Mouse (Mus musculus): ENCODE measurements at regions not wholly inside any gene's neighbourhood (a gene's known extent, or its start where the extent isn't known, plus 50 kb on each side); places are given as distances from the start of the nearest gene placed in this dataset.

DNA sequence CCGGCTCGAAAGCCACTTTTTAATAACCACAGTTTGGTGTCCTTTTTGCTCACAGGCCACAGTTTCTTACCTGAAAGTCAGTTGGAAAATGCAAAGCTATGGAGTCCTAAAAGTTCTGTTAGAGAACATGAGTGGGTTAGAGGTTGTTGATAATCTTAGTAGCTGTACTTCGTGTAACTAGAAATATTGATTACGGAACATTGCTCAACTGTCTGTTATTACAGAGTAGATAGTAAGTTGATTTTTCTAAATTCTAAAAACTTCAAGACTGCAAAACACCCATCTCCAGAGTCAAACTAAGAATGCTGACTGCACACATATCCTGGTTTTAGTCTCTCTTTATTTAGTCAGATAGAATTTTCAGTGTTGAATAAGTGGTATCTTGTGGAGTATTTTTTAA is 111.0 kb downstream of the Slc38a4 start:
- intact Hi-C loops (cut with DNase I), result no loop called here
- DNase-seq (ENCODE audit: low spot score in 2 of 2), result no peak

- intact Hi-C loops (cut with DNase I), result no loop called here
- no peak for DNase-seq (ENCODE audit: low spot score in 2 of 2)
Measured at GRCm38 (mm10) chr15:96942651-96943050, 113.1 kb downstream of the Slc38a4 start.

DNA sequence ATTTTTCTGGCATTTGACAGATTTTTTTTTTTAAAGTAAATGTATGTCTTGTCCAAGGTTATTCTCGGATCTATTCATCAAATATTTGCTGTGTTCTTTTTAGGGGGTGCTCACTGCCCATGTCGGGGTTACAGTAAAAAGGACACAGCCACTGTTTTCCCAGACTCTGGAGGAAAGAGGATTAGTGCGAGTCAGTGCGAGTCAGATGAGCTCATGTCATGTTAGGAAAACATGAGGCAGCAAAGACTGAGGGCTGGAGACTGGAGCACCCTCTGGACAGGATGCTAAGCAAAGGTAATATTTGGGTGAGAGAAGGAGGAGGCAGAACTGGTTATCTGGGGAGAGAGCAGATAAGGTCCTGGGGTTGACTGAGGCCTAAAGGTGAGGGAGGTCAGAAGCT is 117.3 kb downstream of the Slc38a4 start:
- no peak for DNase-seq (ENCODE audit: low spot score in 2 of 2)
- intact Hi-C loops (cut with DNase I), result loop anchor here (5.0 kb wide), 2 partner anchors 236 to 396 kb away; no protein-coding TSS in a partner anchor

GRCm38 (mm10) chr15:96937623-96938022 is 118.1 kb downstream of the Slc38a4 start:
- no peak for DNase-seq (ENCODE audit: low spot score in 2 of 2)
- intact Hi-C loops (cut with DNase I), result loop anchor here (5.0 kb wide), 2 partner anchors 235 to 395 kb away; no protein-coding TSS in a partner anchor

DNA sequence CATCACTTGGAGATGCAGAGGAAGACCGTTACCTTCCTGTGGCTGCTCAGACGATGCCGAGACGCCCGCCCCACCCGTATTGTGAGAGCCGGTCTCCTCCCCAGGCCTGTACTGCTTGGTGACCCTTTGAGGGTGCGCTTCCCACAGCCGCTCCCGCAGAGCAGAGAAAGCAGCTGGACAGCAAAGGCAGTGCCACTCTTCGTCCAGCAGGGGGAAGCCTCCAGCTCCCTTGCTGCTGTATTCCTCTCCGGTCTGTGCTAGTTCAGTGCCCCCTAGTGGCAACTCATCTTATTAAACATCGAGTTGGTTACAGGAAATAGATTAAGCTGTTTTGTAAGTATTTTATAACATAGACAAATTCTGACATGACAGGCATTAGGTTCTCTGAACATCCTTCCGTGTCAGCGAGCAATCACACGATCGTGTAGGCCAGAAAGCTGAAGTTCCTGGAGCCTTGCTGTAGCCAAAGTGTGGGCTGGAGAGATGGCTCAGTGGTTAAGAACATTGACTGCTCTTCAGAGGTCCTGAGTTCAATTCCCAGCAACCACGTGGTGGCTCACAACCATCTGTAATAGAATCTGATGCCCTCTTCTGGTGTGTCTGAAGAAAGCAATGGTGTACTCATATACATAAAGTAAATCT is 118.9 kb downstream of the Slc38a4 start:
- intact Hi-C loops (cut with DNase I), result loop anchor here (5.0 kb wide), 2 partner anchors 235 to 395 kb away; no protein-coding TSS in a partner anchor
- DNase-seq (ENCODE audit: low spot score in 2 of 2), result peak; percentile 87 to 94

GRCm38 (mm10) chr15:96936216-96936615 is 119.5 kb downstream of the Slc38a4 start:
- no peak for DNase-seq (ENCODE audit: low spot score in 2 of 2)
- intact Hi-C loops (cut with DNase I), result loop anchor here (5.0 kb wide), 2 partner anchors 234 to 394 kb away; no protein-coding TSS in a partner anchor

DNA sequence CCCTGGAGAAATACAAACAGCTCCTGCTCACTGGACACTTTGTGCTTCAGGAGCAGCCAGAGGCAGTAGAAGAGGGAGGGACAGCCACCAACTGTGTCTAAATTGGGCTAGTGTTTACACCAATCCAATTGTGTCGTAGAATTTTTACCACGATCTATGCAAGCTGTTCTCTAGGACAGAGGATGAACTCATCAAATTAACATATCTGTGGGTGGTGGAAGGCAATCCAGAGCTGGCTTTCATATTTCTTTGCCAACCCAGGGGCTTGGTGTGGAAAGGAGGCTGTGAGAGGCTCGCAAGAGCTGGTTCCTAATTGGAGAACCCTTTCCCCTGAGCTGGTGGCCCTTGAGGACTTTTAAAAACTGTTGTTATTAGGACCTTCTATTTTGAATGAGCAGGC is 122.3 kb downstream of the Slc38a4 start:
- peak; percentile 42 to 88 for DNase-seq (ENCODE audit: low spot score in 2 of 2)
- intact Hi-C loops (cut with DNase I), result no loop called here

- intact Hi-C loops (cut with DNase I), result no loop called here
- DNase-seq (ENCODE audit: low spot score in 2 of 2), result no peak
Measured at GRCm38 (mm10) chr15:96930531-96930930, 125.2 kb downstream of the Slc38a4 start.

DNA sequence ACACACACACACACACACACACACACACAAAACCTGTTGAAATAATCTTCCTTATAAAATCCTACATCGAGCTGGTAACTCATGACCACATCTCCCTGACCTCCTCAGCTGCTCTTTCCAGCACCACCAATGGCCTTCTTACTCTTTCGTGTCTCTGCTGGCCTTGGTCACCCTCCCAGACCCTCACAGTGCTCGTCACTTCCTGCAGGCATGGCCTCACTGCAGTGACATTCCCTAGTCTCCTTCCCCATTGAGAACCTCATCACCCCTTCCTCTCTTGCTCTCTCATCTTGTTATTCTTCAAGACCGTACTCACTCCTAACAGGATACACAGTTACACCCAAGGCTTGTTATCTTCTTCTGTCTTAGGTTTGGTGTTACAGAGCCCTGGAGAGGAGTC is 126.0 kb downstream of the Slc38a4 start:
- intact Hi-C loops (cut with DNase I), result no loop called here
- no peak for DNase-seq (ENCODE audit: low spot score in 2 of 2)

GRCm38 (mm10) chr15:96928692-96929091 is 127.1 kb downstream of the Slc38a4 start:
- no peak for DNase-seq (ENCODE audit: low spot score in 2 of 2)
- intact Hi-C loops (cut with DNase I), result no loop called here

DNA sequence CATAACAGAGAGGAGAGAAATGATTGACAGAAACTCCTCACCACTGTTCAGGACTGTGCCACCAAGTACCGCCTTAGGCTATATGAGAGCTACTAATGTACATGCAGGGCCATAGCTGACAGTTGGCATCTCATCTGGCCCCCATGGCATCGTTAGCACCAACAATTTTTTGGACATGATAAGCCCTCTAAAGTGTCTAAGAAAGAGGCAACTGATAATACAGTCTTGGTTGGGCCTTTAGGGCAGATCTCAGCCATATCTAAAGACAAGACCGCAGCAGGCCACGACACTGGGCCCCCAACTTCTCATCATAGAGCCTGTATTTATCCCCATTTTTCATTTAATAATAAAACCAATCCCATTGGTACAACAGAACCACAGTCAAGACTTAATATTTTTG is 128.1 kb downstream of the Slc38a4 start:
- no peak for DNase-seq (ENCODE audit: low spot score in 2 of 2)
- intact Hi-C loops (cut with DNase I), result no loop called here

- DNase-seq (ENCODE audit: low spot score in 2 of 2), result no peak
- intact Hi-C loops (cut with DNase I), result no loop called here
Measured at GRCm38 (mm10) chr15:96926660-96927059, 129.1 kb downstream of the Slc38a4 start.

DNA sequence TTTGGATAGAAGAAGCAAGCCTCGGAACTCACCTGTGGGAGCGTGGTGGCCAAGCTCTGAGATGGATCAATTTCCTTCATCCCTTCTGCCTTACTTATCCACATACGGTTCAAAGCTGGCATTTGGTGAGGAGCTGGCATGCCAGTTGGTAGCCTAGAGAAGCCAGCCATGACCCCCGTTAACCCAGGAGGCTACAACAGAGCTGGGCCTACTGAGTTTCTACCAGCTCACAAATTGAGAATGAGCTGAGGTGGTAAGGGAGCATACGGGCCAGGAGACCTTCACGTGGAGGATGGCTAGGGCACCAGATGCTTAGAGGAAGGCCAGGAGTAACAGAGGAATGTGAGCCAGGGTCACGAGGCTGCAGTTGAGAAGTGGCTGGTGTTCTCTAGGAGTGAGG is 139.2 kb downstream of the Slc38a4 start:
- DNase-seq (ENCODE audit: low spot score in 2 of 2), result no peak
- intact Hi-C loops (cut with DNase I), result no loop called here

GRCm38 (mm10) chr15:96915544-96915943 is 140.2 kb downstream of the Slc38a4 start:
- DNase-seq (ENCODE audit: low spot score in 2 of 2), result no peak
- intact Hi-C loops (cut with DNase I), result no loop called here

DNA sequence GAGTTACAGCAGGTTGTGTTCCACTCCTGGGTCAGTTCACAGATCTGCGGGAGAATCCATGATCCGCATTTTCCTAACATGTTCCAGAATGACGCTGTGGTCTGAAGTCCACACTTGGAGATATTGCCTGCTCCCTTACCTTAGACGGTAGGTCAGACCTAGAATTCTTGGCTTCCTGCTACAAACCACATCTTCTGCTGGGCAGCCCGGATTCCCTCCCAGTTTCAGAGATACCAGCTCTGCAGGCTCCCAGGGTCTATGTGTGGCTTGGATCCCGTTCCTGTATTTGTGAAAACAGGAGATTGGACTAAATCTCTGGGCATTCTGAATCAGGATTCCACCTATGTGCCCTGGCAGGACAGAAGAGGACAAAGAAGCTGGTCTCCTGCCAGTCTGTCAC is 140.8 kb downstream of the Slc38a4 start:
- DNase-seq (ENCODE audit: low spot score in 2 of 2), result no peak
- intact Hi-C loops (cut with DNase I), result no loop called here

- no peak for DNase-seq (ENCODE audit: low spot score in 2 of 2)
- intact Hi-C loops (cut with DNase I), result no loop called here
Measured at GRCm38 (mm10) chr15:96905520-96905919, 150.2 kb downstream of the Slc38a4 start.

GRCm38 (mm10) chr15:96903461-96903860 is 152.3 kb downstream of the Slc38a4 start:
- intact Hi-C loops (cut with DNase I), result no loop called here

DNA sequence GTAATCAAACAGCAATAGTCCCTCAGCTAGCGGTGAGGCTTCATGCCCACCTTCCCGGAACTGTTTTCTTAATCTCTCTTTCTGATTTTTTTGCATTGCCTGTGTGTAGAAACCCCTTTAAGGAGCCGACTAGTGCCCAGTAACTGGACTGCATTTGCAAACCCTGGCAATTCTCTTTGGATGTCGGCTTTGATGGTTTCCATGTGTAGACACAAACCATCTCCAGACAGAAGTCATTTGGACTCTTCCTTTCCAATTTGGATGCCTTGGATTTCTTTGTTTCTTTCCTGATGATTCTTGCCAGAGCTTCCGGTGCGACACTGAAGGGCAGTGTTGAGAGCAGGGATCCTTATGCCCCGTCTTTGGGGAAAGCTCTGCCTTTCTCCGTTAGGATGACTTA is 153.0 kb downstream of the Slc38a4 start:
- intact Hi-C loops (cut with DNase I), result no loop called here
- no peak for DNase-seq (ENCODE audit: low spot score in 2 of 2)

More at GRCm38 (mm10) chr15:96903461-96903860, 152.3 kb downstream of the Slc38a4 start:
- no peak for DNase-seq (ENCODE audit: low spot score in 2 of 2)

DNA sequence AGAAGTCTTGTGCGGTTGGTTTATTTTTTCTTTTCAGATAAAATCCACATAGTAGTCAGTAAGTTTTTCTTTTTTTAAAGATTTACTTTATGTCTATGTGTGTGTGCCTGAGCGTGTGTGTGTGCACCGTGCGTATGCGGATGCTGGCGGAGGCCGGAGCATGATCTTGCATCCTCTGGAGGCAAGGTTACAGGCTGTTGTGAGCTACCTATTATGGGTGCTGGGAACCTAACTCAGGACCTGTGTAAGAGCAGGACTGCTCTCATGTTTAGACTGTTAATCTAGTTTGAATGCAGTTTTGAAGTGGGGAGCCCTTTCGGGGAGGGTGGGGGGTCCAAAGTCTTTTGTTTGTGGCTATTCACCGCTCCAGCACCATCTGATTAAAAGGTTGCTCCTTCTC is 154.1 kb downstream of the Slc38a4 start:
- no peak for DNase-seq (ENCODE audit: low spot score in 2 of 2)
- intact Hi-C loops (cut with DNase I), result loop anchor here (2.0 kb wide), 1 partner anchor 15 kb away; no protein-coding TSS in a partner anchor

- intact Hi-C loops (cut with DNase I), result no loop called here
- no peak for DNase-seq (ENCODE audit: low spot score in 2 of 2)
Measured at GRCm38 (mm10) chr15:96898285-96898684, 157.5 kb downstream of the Slc38a4 start.

DNA sequence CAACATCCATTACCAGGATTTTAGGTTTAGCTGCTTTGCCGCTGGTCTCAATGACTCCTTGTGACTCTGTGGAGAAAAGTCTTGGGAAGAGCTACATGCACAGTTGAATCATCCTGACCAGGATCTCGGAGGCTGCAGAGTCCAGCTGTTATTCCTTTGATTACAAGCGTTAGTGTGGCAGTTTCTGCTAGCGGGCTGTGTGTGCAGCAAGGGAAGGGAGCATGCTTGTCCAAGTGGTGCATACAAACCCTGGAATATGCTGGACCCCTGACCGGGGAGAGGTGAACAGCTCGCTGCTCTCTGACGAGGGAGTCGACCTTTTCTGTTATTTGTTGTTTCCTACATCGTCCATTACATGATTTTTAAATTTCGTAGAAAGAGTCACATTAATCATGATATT is 170.9 kb downstream of the Slc38a4 start:
- no peak for DNase-seq (ENCODE audit: low spot score in 2 of 2)
- intact Hi-C loops (cut with DNase I), result no loop called here

DNA sequence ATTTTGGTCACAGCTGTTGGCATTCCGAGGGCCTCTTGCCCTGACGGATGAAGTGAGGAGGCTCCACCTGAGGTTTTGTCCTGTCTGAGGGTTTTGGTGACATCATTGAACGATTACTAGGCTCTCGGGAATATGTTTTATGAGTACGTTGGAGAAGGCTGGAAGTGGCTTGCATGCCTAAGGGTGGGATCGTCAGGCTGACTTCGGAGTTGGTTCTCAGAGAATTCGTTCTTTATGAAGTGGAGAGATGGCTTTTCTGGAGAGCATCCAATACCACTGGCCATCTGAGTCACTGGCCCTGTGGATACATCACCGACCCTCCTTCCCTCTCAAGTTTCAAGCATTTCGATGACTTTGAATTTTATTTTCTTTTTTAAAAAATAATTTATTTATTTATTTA is 172.0 kb downstream of the Slc38a4 start:
- intact Hi-C loops (cut with DNase I), result no loop called here
- DNase-seq (ENCODE audit: low spot score in 2 of 2), result no peak
